Mouse (Mus musculus) heart, postnatal 0 days (tissue): ENCODE measurements around the gene Gm20662. TPM values are rescaled to one million over a fixed set of nuclear protein-coding genes. Genes with fewer than 3 reads are reported as not detected.

Experiments
- ATAC-seq: fragments of 200-750 bp; cut with Nextera tagmentation; 2 replicates; pipeline ENCODE4 v1.8.0; 2017; ENCODE audit warnings: low read depth, moderate number of reproducible peaks, moderate library complexity; ENCODE audit not compliant: insufficient read depth
- DNase-seq: peaks from one replicate; pipeline ENCODE4 v3.0.0-alpha.2; 2016; ENCODE audit warnings: low spot score
- H3K27ac ChIP-seq: fragments of 300-500 bp; sonication (generic); 2 replicates; pipeline ENCODE4 v1.5.1; 2014; ENCODE audit warnings: low read depth, mild to moderate bottlenecking
- H3K27me3 ChIP-seq: fragments of 300-500 bp; sonication (generic); 2 replicates; pipeline ENCODE4 v1.6.1; 2014; ENCODE audit warnings: low read length, mixed read lengths; ENCODE audit not compliant: control insufficient read depth, insufficient read depth
- H3K36me3 ChIP-seq: fragments of 300-500 bp; sonication (generic); replicated peaks from 2 replicates; pipeline ENCODE4 v1.6.1; 2014; ENCODE audit warnings: low read length, mixed read lengths; ENCODE audit not compliant: control insufficient read depth, insufficient read depth
- H3K4me1 ChIP-seq: fragments of 300-500 bp; sonication (generic); 2 replicates; pipeline ENCODE4 v1.6.1; 2014; ENCODE audit warnings: antibody characterized with exemption; ENCODE audit not compliant: control insufficient read depth, insufficient read depth
- H3K4me2 ChIP-seq: fragments of 300-500 bp; sonication (generic); 2 replicates; pipeline ENCODE4 v1.6.1; 2014; ENCODE audit warnings: low read depth, mild to moderate bottlenecking, low read length, moderate library complexity
- H3K4me3 ChIP-seq: fragments of 300-500 bp; sonication (generic); 2 replicates; pipeline ENCODE4 v1.5.1; 2014; ENCODE audit warnings: low read depth, low read length
- H3K9ac ChIP-seq: fragments of 300-500 bp; sonication (generic); replicated peaks from 2 replicates; pipeline ENCODE4 v1.6.1; 2014; ENCODE audit warnings: low read depth, low read length, mixed read lengths
- H3K9me3 ChIP-seq: fragments of 300-500 bp; sonication (generic); replicated peaks from 2 replicates; pipeline ENCODE4 v1.6.1; 2016; ENCODE audit warnings: low read length; ENCODE audit not compliant: control insufficient read depth
- CTCF ChIP-seq: IDR thresholded peaks from 2 replicates; pipeline ENCODE4 v1.5.1; 2016; ENCODE audit warnings: antibody characterized with exemption, control low read depth, low read depth
- EP300 ChIP-seq: IDR thresholded peaks from 2 replicates; pipeline ENCODE4 v1.6.1; 2016; ENCODE audit warnings: antibody characterized with exemption, low read depth
- WGBS: fragments of 180-500 bp; shearing (Covaris S2); extraction: QIAGEN DNeasy Blood & Tissue Kit; methylation state at CpG from one replicate; pipeline ENCODE4 v1.1.7; 2014; 5-methylcytosine and 5-hydroxymethylcytosine counted together
- polyA plus RNA-seq: library from polyadenylated mRNA; unstranded; fragments of >200 nt; fragmentation: Nextera tagmentation; extraction: Ambion mirVana; gene quantifications from 2 replicates; pipeline ENCODE4 v1.2.1, GENCODE M21; 2015
- total RNA-seq: library from RNA; depleted of rRNA; stranded (reverse); fragments of >200 nt; gene quantifications from 2 replicates; pipeline ENCODE4 v1.2.3, GENCODE M21; 2014; ENCODE audit warnings: low replicate concordance

Gene Gm20662
- total and polyA plus RNA-seq, 2 experiments from 2014 or later = 0.56 to 1.8 TPM

- Histone ChIP-seq H3K27me3 (no peaks in the 10 kb centered on the region), H3K36me3 (peaks cover 59% of the 10 kb centered on the region), H3K9me3 (no peaks in the 10 kb centered on the region), H3K4me2 (no peak overlapping the region), H3K9ac (no peak overlapping the region), H3K4me1 (peaks cover 13% of the 10 kb centered on the region), H3K27ac (no peak overlapping the region), H3K4me3 (no peak overlapping the region)
- WGBS = 96% methylated on average over 8 of the region's 8 CpGs
- no peak for DNase-seq
- no peak for ATAC-seq
- TF ChIP-seq CTCF = peak; percentile 15; the same call in 1 of the 2 replicates
- no peak for TF ChIP-seq EP300
Observed at GRCm38 (mm10) chr9:108044751-108045492, 48.8 kb downstream of the Gm20662 start.

- peaks cover 58% of the 10 kb centered on the region for H3K36me3 ChIP-seq
- peaks cover 15% of the 10 kb centered on the region for H3K4me1 ChIP-seq
- H3K9ac ChIP-seq = no peak overlapping the region
- 86% methylated on average over 4 of the region's 4 CpGs for WGBS
- DNase-seq (no peak), ATAC-seq (no peak)
- TF ChIP-seq CTCF = no peak
- no peak for TF ChIP-seq EP300
- H3K9me3 ChIP-seq = no peaks in the 10 kb centered on the region
- no peak overlapping the region for H3K27ac ChIP-seq
- no peak overlapping the region for H3K4me2 ChIP-seq
- H3K27me3 ChIP-seq = no peaks in the 10 kb centered on the region
- H3K4me3 ChIP-seq = no peak overlapping the region
Observed at GRCm38 (mm10) chr9:108046582-108046981, 50.4 kb downstream of the Gm20662 start.

GRCm38 (mm10) chr9:108047601-108048565, 51.7 kb downstream of the Gm20662 start:
- no peaks in the 10 kb centered on the region for H3K9me3 ChIP-seq
- 34% methylated on average over 17 of the region's 17 CpGs for WGBS
- peak overlapping the region; percentile 59 for H3K4me3 ChIP-seq
- no peak for DNase-seq
- H3K4me1 ChIP-seq = peaks cover 15% of the 10 kb centered on the region
- 0 out of 2 replicates have a peak overlapping the region, but pooled peaks have one; percentile 22 for H3K9ac ChIP-seq
- H3K36me3 ChIP-seq = peaks cover 50% of the 10 kb centered on the region
- H3K4me2 ChIP-seq = peak overlapping the region; percentile 87
- H3K27me3 ChIP-seq = no peaks in the 10 kb centered on the region
- TF ChIP-seq EP300 (no peak), CTCF (no peak)
- H3K27ac ChIP-seq = peak overlapping the region; percentile 44
- no peak for ATAC-seq

GRCm38 (mm10) chr9:108048566-108048955, 52.4 kb downstream of the Gm20662 start:
- under 1% methylated on average over 19 of the region's 19 CpGs for WGBS
- peaks cover 15% of the 10 kb centered on the region for H3K4me1 ChIP-seq
- H3K27ac ChIP-seq = peak overlapping the region; percentile 44
- 0 out of 2 replicates have a peak overlapping the region, but pooled peaks have one; percentile 22 for H3K9ac ChIP-seq
- peak; percentile 12 for ATAC-seq
- peaks cover 50% of the 10 kb centered on the region for H3K36me3 ChIP-seq
- H3K27me3 ChIP-seq = no peaks in the 10 kb centered on the region
- peak overlapping the region; percentile 59 for H3K4me3 ChIP-seq
- no peak for TF ChIP-seq CTCF
- TF ChIP-seq EP300 = no peak
- H3K9me3 ChIP-seq = no peaks in the 10 kb centered on the region
- H3K4me2 ChIP-seq = peak overlapping the region; percentile 87
- no peak for DNase-seq

- peaks cover 52% of the 10 kb centered on the region for H3K36me3 ChIP-seq
- peak; percentile 94 for ATAC-seq
- WGBS = under 1% methylated on average over 34 of the region's 39 CpGs
- no peaks in the 10 kb centered on the region for H3K27me3 ChIP-seq
- peak within 1 kb of the TSS; percentile 70 for H3K27ac ChIP-seq
- peak; percentile 98 for DNase-seq
- H3K9ac ChIP-seq = peak within 1 kb of the TSS; percentile 52
- H3K4me2 ChIP-seq = peak within 1 kb of the TSS; percentile 87
- no peaks in the 10 kb centered on the region for H3K9me3 ChIP-seq
- peaks cover 15% of the 10 kb centered on the region for H3K4me1 ChIP-seq
- peak within 1 kb of the TSS; percentile 59 for H3K4me3 ChIP-seq
- 0 out of 2 replicates have a peak, but pooled peaks have one; percentile 45 for TF ChIP-seq EP300
- TF ChIP-seq CTCF = no peak
Observed at GRCm38 (mm10) chr9:108049016-108049455, 52.9 kb downstream of the Gm20662 start, which contains the start of gene Gmppb. TSS of gene Gmppb (plus strand) at chr9:108049242.
